Mouse (Mus musculus) heart, adult 2 months (tissue): ENCODE measurements at regions not wholly inside any gene's neighbourhood (a gene's known extent, or its start where the extent isn't known, plus 50 kb on each side); places are given as distances from the start of the nearest gene placed in this dataset.

ENCODE experiments used
- DNase-seq, 2 experiments: peaks; one replicate each; pipeline ENCODE4 v3.0.0; 2021
- H3K27ac ChIP-seq: fragments of 200-600 bp; 2 replicates; pipeline ENCODE4 v1.8.1; 2022
- H3K27me3 ChIP-seq: fragments of 200-500 bp; 2 replicates; pipeline ENCODE4 v1.6.1; 2012; ENCODE audit warnings: mild to moderate bottlenecking, low read length, inconsistent platforms, mixed read lengths; ENCODE audit not compliant: control insufficient read depth, insufficient read depth
- H3K36me3 ChIP-seq: fragments of 200-500 bp; 2 replicates; pipeline ENCODE4 v1.6.1; 2012; ENCODE audit warnings: low read length, inconsistent platforms; ENCODE audit not compliant: control insufficient read depth, insufficient read depth
- H3K4me1 ChIP-seq: fragments of 200-500 bp; 2 replicates; pipeline ENCODE4 v1.6.1; 2011; ENCODE audit warnings: low read length; ENCODE audit not compliant: control insufficient read depth, insufficient read depth
- H3K4me3 ChIP-seq: fragments of 200-600 bp; 2 replicates; pipeline ENCODE4 v1.8.1; 2022
- H3K79me2 ChIP-seq: fragments of 200-500 bp; replicated peaks from 2 replicates; pipeline ENCODE4 v1.6.1; 2012; ENCODE audit warnings: mild to moderate bottlenecking, inconsistent platforms, low read length, moderate library complexity, mixed read lengths; ENCODE audit not compliant: control insufficient read depth, insufficient read depth
- H3K9ac ChIP-seq: fragments of 200-500 bp; 2 replicates; pipeline ENCODE4 v1.6.1; 2012; ENCODE audit warnings: low read depth, mild to moderate bottlenecking, control low read depth, inconsistent platforms, low read length, mixed read lengths
- CTCF ChIP-seq: fragments of 200-600 bp; IDR thresholded peaks from 2 replicates; pipeline ENCODE4 v1.8.1; 2022; ENCODE audit warnings: antibody characterized with exemption, mild to moderate bottlenecking, moderate library complexity
- EP300 ChIP-seq: fragments of 200-500 bp; IDR thresholded peaks from 2 replicates; pipeline ENCODE4 v1.6.1; 2011; ENCODE audit warnings: low read depth, low read length, control low read depth; ENCODE audit not compliant: insufficient read depth
- POLR2A ChIP-seq: fragments of 200-500 bp; IDR thresholded peaks from 2 replicates; pipeline ENCODE4 v1.6.1; 2011; ENCODE audit warnings: mild to moderate bottlenecking, low read depth, low read length, control low read depth; ENCODE audit not compliant: insufficient read depth
- WGBS: fragments of 180-500 bp; shearing (Covaris S2); methylation state at CpG from one replicate; pipeline ENCODE4 v1.1.7; 2018; 5-methylcytosine and 5-hydroxymethylcytosine counted together
- intact Hi-C: fragments of 180-260 bp; cut with DNase I; formaldehyde crosslinking; loops from one replicate; pipeline ENCODE4 v1.15.1; 2025

DNA sequence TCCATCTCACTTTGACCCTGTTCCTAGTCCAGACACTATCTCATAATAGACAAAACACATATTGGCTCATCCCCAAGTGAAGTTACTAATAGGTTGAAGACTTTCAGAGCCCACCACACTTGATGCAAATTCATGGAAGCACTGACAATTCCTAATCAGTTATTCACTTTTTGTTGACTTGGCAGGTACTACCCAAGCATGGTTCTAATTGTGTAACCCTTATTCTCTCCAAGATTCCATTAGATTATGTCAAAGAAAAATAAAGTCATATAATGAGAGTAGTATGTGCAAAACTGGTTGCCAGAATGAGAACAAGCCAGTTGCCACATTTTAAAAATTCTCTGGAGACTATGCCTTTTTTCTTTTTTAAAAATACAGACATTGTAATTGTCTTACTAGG is 426.7 kb upstream of the Pik3r1 start:
- no peak overlapping the region for H3K4me3 ChIP-seq

DNA sequence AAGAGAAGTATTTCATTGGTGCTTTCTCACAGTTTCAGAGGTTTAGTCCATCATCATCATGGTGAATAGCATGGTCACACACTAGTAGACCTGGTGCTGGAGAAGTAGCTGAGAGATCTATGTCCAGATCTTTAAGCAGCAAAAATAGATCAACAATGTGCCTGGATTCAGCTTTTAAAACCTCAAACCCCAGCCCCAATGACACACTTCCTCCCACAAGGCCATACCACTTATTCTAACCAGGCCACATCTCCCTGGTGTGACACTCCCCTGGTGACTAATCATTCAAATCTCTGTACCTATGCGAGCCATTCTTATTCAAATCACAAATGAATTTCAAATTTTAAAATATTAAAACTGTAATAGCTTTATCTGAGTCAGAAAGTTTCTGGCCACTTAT is 434.3 kb upstream of the Pik3r1 start:
- DNase-seq: no peak
- 80% methylated on average over 1 of the region's 1 CpGs for WGBS
- no peak overlapping the region for H3K27ac ChIP-seq

More for the DNA sequence above, 426.7 kb upstream of the Pik3r1 start:
- H3K27me3 ChIP-seq: no peaks in the 10 kb centered on the region
- DNase-seq: no peak
- no peaks in the 10 kb centered on the region for H3K4me1 ChIP-seq
- no peaks in the 10 kb centered on the region for H3K79me2 ChIP-seq
- H3K36me3 ChIP-seq: no peaks in the 10 kb centered on the region
- TF ChIP-seq CTCF (no peak), EP300 (no peak), POLR2A (no peak)
- no peak overlapping the region for H3K27ac ChIP-seq
- no peak overlapping the region for H3K9ac ChIP-seq
- intact Hi-C loops: no loop called here

DNA sequence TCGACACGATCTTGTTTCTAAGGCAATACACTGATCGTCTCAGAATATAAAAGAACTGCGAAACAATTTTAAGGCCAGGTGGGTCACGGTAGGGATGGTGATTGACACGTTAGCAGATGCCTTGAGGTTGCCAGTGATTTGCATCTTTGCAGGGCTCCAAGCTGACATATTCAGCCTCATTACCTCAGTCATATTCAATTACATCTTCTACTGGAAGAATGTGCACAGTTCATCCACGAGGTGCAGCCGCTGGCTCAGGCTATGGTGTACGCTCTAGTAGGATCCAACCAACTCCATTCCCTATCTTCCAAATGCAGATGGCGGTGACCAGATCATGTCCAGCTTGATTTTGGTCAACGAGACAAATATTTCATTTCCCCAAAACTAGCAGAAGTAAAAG is 450.5 kb upstream of the Pik3r1 start:
- no peak for DNase-seq
- no peak overlapping the region for H3K27ac ChIP-seq
- no peaks in the 10 kb centered on the region for H3K79me2 ChIP-seq
- intact Hi-C loops: no loop called here
- no peaks in the 10 kb centered on the region for H3K4me1 ChIP-seq
- no peaks in the 10 kb centered on the region for H3K27me3 ChIP-seq
- 94% methylated on average over 11 of the region's 11 CpGs for WGBS
- no peak overlapping the region for H3K4me3 ChIP-seq
- no peak overlapping the region for H3K9ac ChIP-seq
- H3K36me3 ChIP-seq: no peaks in the 10 kb centered on the region
- TF ChIP-seq EP300: no peak
- TF ChIP-seq CTCF: no peak
- no peak for TF ChIP-seq POLR2A

More for the DNA sequence above, 434.3 kb upstream of the Pik3r1 start:
- Histone ChIP-seq H3K9ac (no peak overlapping the region), H3K27me3 (no peaks in the 10 kb centered on the region), H3K4me3 (no peak overlapping the region), H3K79me2 (no peaks in the 10 kb centered on the region), H3K36me3 (no peaks in the 10 kb centered on the region), H3K4me1 (no peaks in the 10 kb centered on the region)
- TF ChIP-seq EP300 (no peak), CTCF (no peak), POLR2A (no peak)
- intact Hi-C loops: no loop called here

DNA sequence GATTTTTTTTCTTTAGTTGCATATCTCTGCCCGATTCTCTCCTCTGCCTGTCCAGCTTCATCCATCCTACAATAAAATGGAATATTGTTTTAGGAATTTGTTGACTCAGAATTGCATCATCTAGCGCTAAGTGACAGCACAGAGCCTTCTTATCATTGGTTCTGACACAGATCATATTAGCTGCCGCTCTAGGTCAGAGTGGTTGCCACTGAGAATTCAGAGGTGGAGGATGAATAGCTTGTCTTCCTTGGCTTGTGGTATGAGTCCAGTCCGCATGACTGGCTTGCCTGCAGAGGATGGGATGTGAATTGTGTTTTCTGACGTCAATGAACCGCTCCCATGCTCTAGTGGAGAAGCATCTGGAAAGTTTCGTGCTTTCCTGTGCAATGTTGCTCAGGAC is 462.3 kb upstream of the Cd180 start:
- H3K4me3 ChIP-seq: no peak overlapping the region
- TF ChIP-seq CTCF: no peak
- TF ChIP-seq POLR2A: no peak
- TF ChIP-seq EP300: no peak
- 52% methylated on average over 7 of the region's 7 CpGs for WGBS
- DNase-seq: peak; percentile 42 to 50
- no peaks in the 10 kb centered on the region for H3K79me2 ChIP-seq
- no peaks in the 10 kb centered on the region for H3K27me3 ChIP-seq
- no peak overlapping the region for H3K9ac ChIP-seq
- peak overlapping the region; percentile 51 for H3K27ac ChIP-seq
- peaks cover 8% of the 10 kb centered on the region for H3K4me1 ChIP-seq
- no peaks in the 10 kb centered on the region for H3K36me3 ChIP-seq
- intact Hi-C loops: loop anchor here (5.0 to 10.0 kb wide), 2 partner anchors 421 to 506 kb away; no protein-coding TSS in a partner anchor

DNA sequence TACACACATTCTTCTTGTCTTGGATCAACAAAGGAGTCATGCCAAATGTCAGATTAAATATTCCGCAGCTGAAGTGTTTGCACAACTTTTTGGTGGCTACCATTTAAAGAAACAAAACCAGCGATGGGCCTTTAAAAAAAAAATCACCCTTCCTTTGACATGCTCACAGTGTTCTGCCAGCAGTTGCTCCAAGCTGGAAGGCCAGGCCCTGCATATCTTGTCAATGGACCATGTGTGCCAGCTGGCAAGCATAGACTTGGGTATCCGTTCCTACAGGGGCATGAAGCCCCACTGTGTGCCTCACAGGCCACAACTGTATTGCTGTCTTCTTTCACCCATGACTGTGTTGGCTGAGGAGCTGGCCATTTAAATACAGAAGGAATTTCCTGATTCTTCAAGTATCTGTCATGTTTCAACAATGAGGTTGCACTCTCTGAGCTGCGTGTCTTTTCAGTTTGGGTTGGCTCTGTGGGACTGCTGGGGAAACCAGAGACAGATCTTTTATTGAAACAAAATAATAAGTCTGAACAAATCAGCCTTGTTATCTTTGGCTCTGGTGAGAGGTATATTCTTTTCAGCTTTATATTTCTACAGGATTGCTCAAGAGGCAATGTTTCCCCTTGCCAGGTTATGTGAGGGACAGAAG is 460.9 kb upstream of the Cd180 start:
- peaks cover 8% of the 10 kb centered on the region for H3K4me1 ChIP-seq
- DNase-seq: peak; percentile 75 to 84
- no peak overlapping the region for H3K9ac ChIP-seq
- no peak overlapping the region for H3K4me3 ChIP-seq
- 29% methylated on average over 4 of the region's 4 CpGs for WGBS
- H3K79me2 ChIP-seq: no peaks in the 10 kb centered on the region
- H3K27ac ChIP-seq: peak overlapping the region; percentile 69
- H3K27me3 ChIP-seq: no peaks in the 10 kb centered on the region
- no peaks in the 10 kb centered on the region for H3K36me3 ChIP-seq
- TF ChIP-seq POLR2A (no peak), EP300 (peak; percentile 80)
- intact Hi-C loops: loop anchor here (5.0 to 10.0 kb wide), 2 partner anchors 420 to 508 kb away; no protein-coding TSS in a partner anchor

DNA sequence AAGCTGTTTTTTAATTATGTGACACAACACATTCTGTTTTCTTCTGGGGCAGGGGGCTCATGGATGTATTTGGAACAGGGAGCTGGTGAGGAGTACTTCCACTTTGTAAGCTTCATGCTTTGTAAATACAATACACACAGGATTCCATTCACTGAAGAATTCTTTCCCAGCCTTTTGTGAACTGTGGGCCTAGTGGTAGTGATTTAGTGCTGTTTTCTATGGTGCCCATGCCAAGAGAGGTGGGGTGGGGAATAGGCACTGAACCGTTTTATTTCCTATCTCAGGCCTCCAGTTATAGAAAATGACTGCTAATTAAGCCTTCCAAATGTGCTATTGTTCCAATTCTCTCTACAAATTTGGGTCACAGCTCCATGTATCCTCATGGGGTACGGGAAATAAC is 442.5 kb upstream of the Cd180 start:
- Histone ChIP-seq H3K9ac (no peak overlapping the region), H3K27me3 (no peaks in the 10 kb centered on the region), H3K36me3 (no peaks in the 10 kb centered on the region), H3K4me3 (no peak overlapping the region), H3K79me2 (no peaks in the 10 kb centered on the region), H3K27ac (no peak overlapping the region), H3K4me1 (no peaks in the 10 kb centered on the region)
- DNase-seq: no peak
- no peak for TF ChIP-seq POLR2A
- TF ChIP-seq EP300: no peak
- TF ChIP-seq CTCF: no peak
- 88% methylated on average over 2 of the region's 2 CpGs for whole genome bisulfite sequencing
- intact Hi-C loops: no loop called here
